Mouse (Mus musculus): Measurements from ENCODE around the gene Mbip.

DNA sequence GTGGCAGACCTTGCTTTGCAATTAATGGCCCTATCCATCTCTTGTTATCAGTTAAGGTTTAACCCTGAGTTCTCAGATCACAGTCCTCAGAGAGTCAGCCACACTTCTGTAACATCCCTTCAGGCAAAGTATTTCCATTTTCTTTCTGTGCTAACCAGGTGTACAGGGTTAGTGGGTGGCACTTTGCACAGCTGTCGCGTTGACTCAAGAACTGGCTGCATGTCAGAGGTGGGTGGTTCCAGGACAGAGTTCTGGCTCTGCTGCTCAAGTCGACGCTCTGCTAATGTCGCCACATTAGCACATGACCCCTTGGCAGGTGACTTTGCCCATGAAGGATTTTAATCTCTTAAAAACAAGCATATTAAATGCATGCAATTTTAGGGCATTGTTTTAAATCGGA is 39.9 kb downstream of the Mbip start:
- TF ChIP-seq CTCF (IDR thresholded peaks at IDR 0.05; ENCODE audit: low read depth) (no peak), EP300 (optimal IDR thresholded peaks at IDR 0.05) (no peak)

All from stomach, postnatal 0 days (tissue).